Mouse (Mus musculus) C2C12 (cell line): ENCODE measurements around the gene Map4k4.

Experiments
- CEBPB ChIP-seq: IDR thresholded peaks from one replicate; pipeline ENCODE4 v1.6.1; 2011; ENCODE audit warnings: low read depth, mild to moderate bottlenecking, control low read depth, moderate library complexity
- CTCF ChIP-seq: IDR thresholded peaks from one replicate; pipeline ENCODE4 v1.5.1; 2011; ENCODE audit not compliant: control insufficient read depth, insufficient read depth, insufficient read length
- MAX ChIP-seq: IDR thresholded peaks from one replicate; pipeline ENCODE4 v1.6.1; 2011; ENCODE audit warnings: mild to moderate bottlenecking, control low read depth
- MYOD1 ChIP-seq: IDR thresholded peaks from one replicate; pipeline ENCODE4 v1.6.1; 2011; ENCODE audit warnings: low read depth; ENCODE audit not compliant: control insufficient read depth, insufficient read length
- MYOG ChIP-seq: IDR thresholded peaks from one replicate; pipeline ENCODE4 v1.6.1; 2011; ENCODE audit not compliant: control insufficient read depth, insufficient read length; ENCODE audit errors: extremely low read depth

DNA sequence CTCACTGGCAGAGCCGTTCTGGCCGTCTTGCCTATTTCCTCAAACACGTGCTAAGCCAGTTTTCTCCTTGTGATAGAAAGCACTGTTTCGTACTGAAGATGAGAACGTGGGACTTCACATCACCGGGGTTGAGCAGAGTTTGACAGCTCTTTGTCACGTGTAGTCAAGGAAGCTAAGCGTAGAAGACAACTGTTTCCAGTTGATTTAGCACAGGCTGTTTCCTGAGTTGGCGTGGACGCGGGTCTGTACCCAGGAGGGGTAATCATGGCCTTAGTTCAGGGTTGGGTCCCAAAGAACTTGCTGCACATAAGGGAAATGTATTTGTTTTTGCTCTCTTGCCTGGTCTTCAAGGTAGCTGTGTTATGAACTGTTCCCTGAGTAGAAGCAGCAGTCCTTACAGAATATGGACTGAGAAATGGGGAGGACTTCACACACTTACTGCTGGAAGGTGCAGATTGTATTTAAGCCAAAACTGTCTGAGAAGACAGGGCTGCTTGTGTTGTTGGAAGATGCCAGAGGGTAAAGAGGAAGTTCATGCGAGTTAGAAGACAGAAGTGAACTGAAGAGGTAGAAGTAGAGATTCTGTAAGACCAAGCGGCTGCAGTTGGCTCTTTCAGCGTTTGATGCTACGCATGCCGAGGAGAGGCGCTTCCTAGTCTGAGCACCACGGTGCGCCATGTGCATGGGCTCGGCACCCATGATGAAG, 78.2 kb downstream of the Map4k4 start:
- TF ChIP-seq CTCF = no peak
- no peak for TF ChIP-seq CEBPB
- no peak for TF ChIP-seq MAX
- TF ChIP-seq MYOD1 = no peak
- TF ChIP-seq MYOG = no peak
